In the genomic region with DNA sequence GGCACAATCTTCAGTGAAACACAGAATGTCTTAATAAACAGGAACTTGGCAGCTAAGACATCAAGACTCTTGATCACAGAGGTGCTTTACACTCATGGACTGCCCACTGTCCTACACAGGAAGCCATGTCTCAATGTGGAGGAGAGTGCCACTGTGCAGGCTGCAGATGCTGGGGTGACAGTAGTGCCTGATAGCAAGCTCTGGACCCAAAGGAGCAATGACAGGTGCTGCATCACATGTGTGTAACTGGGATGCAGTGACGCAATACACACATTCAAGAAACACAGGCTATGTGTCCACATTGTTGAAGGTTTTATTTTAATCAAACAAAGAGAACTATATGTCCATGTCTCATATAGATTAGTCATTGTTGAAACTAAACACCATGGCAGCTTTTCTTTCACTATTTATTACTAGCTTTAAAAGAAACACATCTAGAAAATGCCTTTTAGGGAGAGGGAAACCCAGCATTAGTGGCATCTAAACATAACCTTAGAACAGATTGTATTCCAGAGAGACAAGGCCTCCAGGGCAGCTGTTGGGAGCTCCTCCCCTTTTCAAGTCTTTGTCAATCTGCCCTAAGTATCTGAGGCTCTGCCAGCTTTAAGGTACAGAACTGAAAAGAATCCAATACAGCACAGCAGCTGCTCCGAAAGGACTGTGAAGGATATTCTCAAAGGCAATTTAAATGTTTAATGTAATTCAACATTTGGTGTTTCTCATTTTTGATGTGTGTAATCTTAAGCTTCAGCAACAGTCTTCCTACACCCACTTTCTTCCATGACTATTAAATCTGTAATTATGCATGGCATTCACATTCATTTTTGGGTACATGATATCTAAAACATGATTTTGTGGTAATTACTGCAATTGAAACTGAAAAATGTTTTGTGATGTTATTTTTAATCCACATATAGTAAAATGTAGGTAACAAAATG, we compare ENCODE assay signal across 10 mouse cellular contexts.
DNase-seq lines count a peak whose midpoint lies in the region; ATAC-seq and TF ChIP-seq lines count a peak whose summit lies in the region.
"Had no signal": no experiment of that assay in that cellular context is flagged by ENCODE, and none has a peak within 500 bp of the region (broad histone marks: within the 10 kb centered on the region; RNA-seq: fewer than 3 reads in every experiment).

No protein-coding gene starts in this region.

- H3K4me2 ChIP-seq in lung, embryonic 14.5 days, result no peak overlapping the region
- no peak overlapping the region for H3K4me2 ChIP-seq in hindbrain, embryonic 12.5 days (replicated peaks)
- no peak overlapping the region for H3K4me2 ChIP-seq in midbrain, embryonic 16.5 days (ENCODE audit: low read length)
- H3K4me2 ChIP-seq in kidney, embryonic 16.5 days (replicated peaks; ENCODE audit: low read depth, low read length), result no peak overlapping the region

- WGBS in lung, embryonic 14.5 days, result 74% methylated on average over 2 of the region's 2 CpGs
- 64% methylated on average over 2 of the region's 2 CpGs for WGBS in hindbrain, embryonic 12.5 days
- WGBS in midbrain, embryonic 16.5 days, result 37% methylated on average over 2 of the region's 2 CpGs
- WGBS in kidney, embryonic 16.5 days, result 68% methylated on average over 2 of the region's 2 CpGs

- no peaks in the 10 kb centered on the region for H3K27me3 ChIP-seq in lung, embryonic 14.5 days (ENCODE audit: insufficient read depth, low read length)
- H3K27me3 ChIP-seq in hindbrain, embryonic 12.5 days, result no peaks in the 10 kb centered on the region
- H3K27me3 ChIP-seq in midbrain, embryonic 16.5 days (ENCODE audit: control insufficient read depth, insufficient read depth, low read depth, low read length), result no peaks in the 10 kb centered on the region
- no peaks in the 10 kb centered on the region for H3K27me3 ChIP-seq in kidney, embryonic 16.5 days (ENCODE audit: insufficient read depth, low read length)

- no peaks in the 10 kb centered on the region for H3K36me3 ChIP-seq in lung, embryonic 14.5 days (ENCODE audit: insufficient read depth)
- H3K36me3 ChIP-seq in hindbrain, embryonic 12.5 days, result no peaks in the 10 kb centered on the region
- no peaks in the 10 kb centered on the region for H3K36me3 ChIP-seq in midbrain, embryonic 16.5 days (ENCODE audit: control insufficient read depth, insufficient read depth, low read length)
- no peaks in the 10 kb centered on the region for H3K36me3 ChIP-seq in kidney, embryonic 16.5 days (ENCODE audit: insufficient read depth, low read length)

- TF ChIP-seq CTCF in lung, embryonic 14.5 days (IDR thresholded peaks at IDR 0.05; ENCODE audit: low read depth), result no peak

- no peaks in the 10 kb centered on the region for H3K4me1 ChIP-seq in lung, embryonic 14.5 days (ENCODE audit: insufficient read depth)
- H3K4me1 ChIP-seq in hindbrain, embryonic 12.5 days, result 0 out of 2 replicates have a peak, but pooled peaks cover 2% of the 10 kb centered on the region
- H3K4me1 ChIP-seq in midbrain, embryonic 16.5 days (ENCODE audit: control insufficient read depth, insufficient read depth, low read length), result peaks cover 8% of the 10 kb centered on the region
- H3K4me1 ChIP-seq in kidney, embryonic 16.5 days (ENCODE audit: insufficient read depth, low read length), result no peaks in the 10 kb centered on the region

- H3K27ac ChIP-seq in lung, embryonic 14.5 days (ENCODE audit: low read depth), result no peak overlapping the region
- H3K27ac ChIP-seq in hindbrain, embryonic 12.5 days, result no peak overlapping the region
- H3K27ac ChIP-seq in midbrain, embryonic 16.5 days (ENCODE audit: low read length), result 0 out of 2 replicates have a peak overlapping the region, but pooled peaks have one; percentile 29
- H3K27ac ChIP-seq in kidney, embryonic 16.5 days (ENCODE audit: low read length), result no peak overlapping the region

- DNase-seq in lung, embryonic 14.5 days, result no peak
- DNase-seq in lung, adult 18-20 months, result no peak
- peak; percentile 11 for DNase-seq in fat pad, adult 2 months (ENCODE audit: extremely low read depth, low read depth, low spot score)
- DNase-seq in adrenal gland, postnatal 4 days (ENCODE audit: low spot score in 2 of 2), result no peak
- DNase-seq in urinary bladder, postnatal 25 days (ENCODE audit: low spot score), result no peak
- DNase-seq: cerebellum, postnatal 14 days; gastrocnemius, postnatal 14 days had no signal

- H3K9me3 ChIP-seq in lung, embryonic 14.5 days (ENCODE audit: low read depth, low read length), result no peaks in the 10 kb centered on the region
- H3K9me3 ChIP-seq in hindbrain, embryonic 12.5 days (replicated peaks), result no peaks in the 10 kb centered on the region
- H3K9me3 ChIP-seq in midbrain, embryonic 16.5 days (replicated peaks; ENCODE audit: control insufficient read depth, low read length, poor library complexity, severe bottlenecking), result no peaks in the 10 kb centered on the region
- no peaks in the 10 kb centered on the region for H3K9me3 ChIP-seq in kidney, embryonic 16.5 days (ENCODE audit: low read length)

- ATAC-seq in lung, embryonic 14.5 days (ENCODE audit: insufficient read depth), result peak; percentile 35; the same call in 1 of the 2 replicates
- peak; percentile 70 for ATAC-seq in hindbrain, embryonic 12.5 days (ENCODE audit: low FRiP score)
- ATAC-seq in midbrain, embryonic 16.5 days, result peak; percentile 59
- no peak for ATAC-seq in kidney, embryonic 16.5 days (ENCODE audit: low FRiP score, low TSS enrichment)

- no peak overlapping the region for H3K9ac ChIP-seq in lung, embryonic 14.5 days
- no peak overlapping the region for H3K9ac ChIP-seq in hindbrain, embryonic 12.5 days
- no peak overlapping the region for H3K9ac ChIP-seq in midbrain, embryonic 16.5 days (ENCODE audit: low read depth, low read length)
- H3K9ac ChIP-seq in kidney, embryonic 16.5 days (replicated peaks; ENCODE audit: low read length), result no peak overlapping the region

- H3K4me3 ChIP-seq in lung, embryonic 14.5 days (ENCODE audit: low read depth, low read length), result no peak overlapping the region
- H3K4me3 ChIP-seq in hindbrain, embryonic 12.5 days, result no peak overlapping the region
- no peak overlapping the region for H3K4me3 ChIP-seq in midbrain, embryonic 16.5 days (ENCODE audit: low read depth, low read length)
- no peak overlapping the region for H3K4me3 ChIP-seq in kidney, embryonic 16.5 days (ENCODE audit: low read length)
